Mouse (Mus musculus) left cerebral cortex, adult 2 months (tissue): ENCODE data around the gene Crim1. TPM values are rescaled to one million over a fixed set of nuclear protein-coding genes. Genes with fewer than 3 reads are reported as not detected.

Source experiments
- DNase-seq, 2 experiments: peaks; one replicate each; pipeline ENCODE4 v3.0.0; 2021 to 2022; ENCODE audit warnings: low spot score in 2 of 2, mixed read lengths in 1 of 2; ENCODE audit errors: extremely low spot score in 1 of 2
- H3K27ac ChIP-seq: fragments of 200-600 bp; 2 replicates; pipeline ENCODE4 v1.8.1; 2022
- H3K4me3 ChIP-seq: fragments of 200-600 bp; 2 replicates; pipeline ENCODE4 v1.8.1; 2022
- CTCF ChIP-seq: fragments of 200-600 bp; IDR thresholded peaks from 2 replicates; pipeline ENCODE4 v1.8.1; 2022; ENCODE audit warnings: antibody characterized with exemption, mild to moderate bottlenecking, moderate library complexity
- intact Hi-C: fragments of 180-260 bp; cut with DNase I; formaldehyde crosslinking; loops from one replicate; pipeline ENCODE4 v1.15.1; 2025
- total RNA-seq, 2 experiments: library from RNA; stranded (reverse); gene quantifications; 2 replicates each; pipeline ENCODE4 v1.2.3; 2021

Gene Crim1
- total RNA-seq, 2 experiments from 2014 or later = 83.3 to 93.1 TPM

DNA sequence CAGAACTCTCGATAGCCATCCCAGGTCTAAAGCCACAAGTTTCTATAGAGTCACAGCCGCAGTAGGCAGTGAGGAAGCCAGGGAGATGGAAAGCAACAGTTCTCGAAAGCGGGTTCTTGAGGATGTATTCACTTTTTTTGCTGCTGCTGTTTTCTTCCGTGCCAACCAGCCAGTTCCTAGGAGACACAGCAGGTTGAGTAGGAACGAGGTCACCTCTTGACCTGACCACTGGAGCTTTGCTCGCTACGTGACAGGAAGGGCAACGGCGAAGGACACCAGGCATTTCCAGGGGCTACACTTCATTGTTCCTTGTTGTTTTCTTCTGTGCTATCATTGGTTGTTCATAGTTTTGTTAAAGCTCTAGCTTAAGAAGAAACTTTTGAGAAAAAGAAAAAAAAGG is 174.7 kb downstream of the Crim1 start:
- no peak for DNase-seq
- no peak for TF ChIP-seq CTCF
- no peak overlapping the region for H3K4me3 ChIP-seq
- intact Hi-C loops = no loop called here
- H3K27ac ChIP-seq = no peak overlapping the region

DNA sequence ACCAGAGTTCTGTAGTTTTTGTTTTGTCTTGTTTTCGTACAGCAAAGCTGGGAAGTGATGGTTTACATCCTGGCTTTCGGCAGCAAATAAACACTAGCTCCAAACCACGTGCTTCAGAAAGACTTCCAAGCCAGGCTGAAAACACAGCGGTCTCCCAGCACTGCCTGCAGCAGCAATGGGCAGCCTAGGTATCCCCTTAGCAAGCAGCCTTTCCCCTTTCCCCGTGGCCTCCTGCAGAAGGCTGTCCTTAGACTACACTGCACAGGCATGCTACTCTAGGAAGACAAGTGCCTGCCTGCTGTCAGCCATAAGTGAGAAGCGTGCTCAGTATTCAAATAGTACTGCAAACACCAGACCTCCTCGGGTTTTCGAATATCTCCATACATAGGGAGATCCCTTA is 176.5 kb downstream of the Crim1 start:
- intact Hi-C loops = no loop called here
- no peak for TF ChIP-seq CTCF
- Histone ChIP-seq H3K27ac (no peak overlapping the region), H3K4me3 (no peak overlapping the region)
- DNase-seq = no peak

DNA sequence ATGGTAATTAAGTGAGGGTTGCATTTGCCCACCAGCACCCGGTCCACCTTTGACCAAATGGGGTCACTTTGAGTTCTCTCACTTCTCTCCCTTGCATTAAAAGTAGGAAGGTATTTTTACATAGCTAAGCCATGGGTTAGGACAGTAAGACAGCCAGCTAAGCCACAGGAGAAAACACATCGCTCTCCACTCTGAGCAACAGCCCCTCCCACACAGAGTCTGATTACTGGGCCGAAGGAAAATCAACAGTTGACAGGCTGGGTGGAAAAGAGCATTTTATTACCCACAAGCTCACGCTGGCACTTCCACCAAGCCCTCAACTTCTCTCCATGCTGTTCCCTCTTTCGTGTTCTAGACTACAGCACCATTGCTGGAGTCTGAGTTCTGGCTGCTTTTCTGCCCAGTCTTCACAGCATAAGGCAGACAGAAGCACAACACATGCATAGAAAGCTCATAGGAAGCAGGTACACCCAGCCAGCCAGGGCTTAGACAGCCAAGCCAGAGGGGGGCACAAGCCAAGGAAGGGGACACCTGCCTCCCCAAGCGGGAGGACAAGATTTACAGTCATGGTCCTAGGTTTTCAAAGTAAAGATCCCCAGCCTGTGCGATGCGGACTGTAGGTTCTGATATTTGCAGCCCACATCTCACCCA is 179.2 kb downstream of the Crim1 start:
- intact Hi-C loops = no loop called here
- Histone ChIP-seq H3K27ac (no peak overlapping the region), H3K4me3 (no peak overlapping the region)
- DNase-seq = no peak
- TF ChIP-seq CTCF = no peak

DNA sequence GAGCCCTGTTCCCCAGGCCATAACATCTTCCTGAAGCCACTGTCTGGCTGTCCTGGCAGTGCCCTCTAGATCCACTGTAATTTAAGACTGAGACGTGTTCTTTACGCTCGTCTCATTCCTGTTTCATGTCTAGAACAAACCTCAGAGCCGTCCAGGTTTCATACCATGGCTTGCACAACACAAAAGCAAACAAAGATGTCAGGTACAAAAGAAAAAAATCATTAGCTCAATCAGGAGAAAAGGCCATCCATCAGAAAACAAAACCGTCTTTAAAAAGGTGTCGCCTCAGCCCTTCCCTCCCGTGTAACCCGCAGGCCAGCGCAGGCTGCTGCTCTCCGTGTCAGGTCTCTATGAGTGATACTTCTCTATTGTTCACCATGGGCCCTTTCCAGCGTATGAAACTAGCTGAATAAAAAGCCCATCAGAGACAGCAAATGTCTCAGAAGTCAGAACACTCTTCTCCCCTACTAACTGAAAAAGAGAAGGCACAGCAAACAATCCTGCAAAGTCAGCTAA is 179.7 kb downstream of the Crim1 start:
- intact Hi-C loops = no loop called here

DNA sequence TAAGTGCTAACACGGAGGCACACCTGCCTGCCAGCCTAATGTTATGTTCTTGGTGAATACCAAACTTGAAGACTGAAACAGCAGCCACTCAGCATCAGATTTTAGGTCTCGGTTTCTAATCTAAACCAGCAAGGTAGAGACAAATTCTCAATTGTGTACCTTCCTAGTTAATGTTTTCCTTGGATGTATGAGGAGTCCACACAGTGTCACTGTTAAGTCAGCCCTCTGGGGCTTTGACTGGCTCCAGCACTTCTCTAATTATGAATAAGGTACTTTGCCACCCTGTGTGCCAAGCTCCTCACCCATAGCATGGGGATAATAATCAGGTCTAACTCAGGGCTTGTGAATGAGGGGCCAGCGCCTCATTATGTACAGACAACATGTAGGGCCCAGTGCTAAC is 182.3 kb downstream of the Crim1 start:
- no peak for TF ChIP-seq CTCF

More for the DNA sequence above, 179.7 kb downstream of the Crim1 start:
- DNase-seq = no peak
- Histone ChIP-seq H3K27ac (no peak overlapping the region), H3K4me3 (no peak overlapping the region)
- no peak for TF ChIP-seq CTCF

DNA sequence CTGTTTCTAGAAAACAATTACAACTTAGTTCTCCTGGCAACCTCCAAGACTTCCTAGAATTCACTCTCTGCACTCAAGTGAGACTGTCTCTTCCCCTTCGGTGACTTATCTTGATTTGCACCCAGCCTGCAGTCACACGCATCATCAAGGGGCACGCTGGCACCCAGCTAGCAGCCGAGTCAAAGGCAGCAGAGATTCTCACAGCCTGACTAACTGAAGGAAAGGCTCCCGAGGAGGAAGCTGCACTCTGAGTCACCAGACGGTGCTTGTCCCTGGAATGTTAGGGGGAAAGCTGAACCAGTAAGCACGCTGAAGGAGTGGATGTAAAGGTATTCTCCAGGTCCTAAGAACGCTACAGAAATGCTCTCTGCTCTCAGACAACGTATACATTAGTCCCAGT is 187.6 kb downstream of the Crim1 start:
- DNase-seq = no peak
- Histone ChIP-seq H3K27ac (no peak overlapping the region), H3K4me3 (no peak overlapping the region)
- no peak for TF ChIP-seq CTCF
- intact Hi-C loops = no loop called here

More for the DNA sequence above, 182.3 kb downstream of the Crim1 start:
- intact Hi-C loops = no loop called here
- no peak for DNase-seq
- Histone ChIP-seq H3K4me3 (no peak overlapping the region), H3K27ac (no peak overlapping the region)

GRCm38 (mm10) chr17:78388101-78388847 is 188.2 kb downstream of the Crim1 start:
- no peak for TF ChIP-seq CTCF
- intact Hi-C loops = no loop called here
- Histone ChIP-seq H3K4me3 (no peak overlapping the region), H3K27ac (no peak overlapping the region)
- no peak for DNase-seq

- DNase-seq = no peak
- TF ChIP-seq CTCF = no peak
- H3K4me3 ChIP-seq = no peak overlapping the region
- H3K27ac ChIP-seq = no peak overlapping the region
- intact Hi-C loops = no loop called here
Measured at GRCm38 (mm10) chr17:78389573-78389972, 189.5 kb downstream of the Crim1 start.

DNA sequence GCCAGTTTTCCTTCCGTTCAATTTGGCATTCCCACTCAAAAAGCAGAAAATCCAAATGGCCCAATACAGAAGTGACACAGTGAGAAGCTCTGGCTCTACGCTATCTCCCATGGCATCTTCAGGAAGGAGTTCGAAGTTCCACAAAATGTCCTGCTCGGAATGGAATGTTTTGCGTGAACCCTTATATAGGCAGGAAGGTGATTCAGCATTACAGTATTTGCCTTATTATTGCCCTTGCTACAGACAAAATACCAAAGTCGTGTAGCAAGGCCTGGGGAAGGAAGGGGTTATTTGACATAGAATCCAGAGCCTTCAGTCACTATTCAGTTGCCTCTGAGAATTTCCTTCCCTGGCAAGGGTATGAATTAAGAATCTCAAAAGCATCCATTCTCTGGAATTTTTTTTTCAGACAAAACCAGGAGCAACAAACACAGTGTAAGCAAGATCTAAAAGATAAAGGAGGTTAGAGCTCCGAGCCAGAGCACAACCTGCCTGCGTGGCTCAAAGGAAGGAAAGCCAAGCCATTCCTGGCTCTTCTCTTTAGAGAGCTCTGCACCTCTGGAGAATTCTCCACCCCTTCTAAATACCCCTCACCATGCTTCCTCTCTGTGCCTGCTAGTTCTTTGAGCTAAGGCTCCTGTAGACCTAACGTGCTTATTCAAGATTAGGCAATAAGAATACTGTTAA is 192.5 kb downstream of the Crim1 start:
- H3K27ac ChIP-seq = no peak overlapping the region
- no peak for DNase-seq
- H3K4me3 ChIP-seq = no peak overlapping the region
- intact Hi-C loops = no loop called here
- no peak for TF ChIP-seq CTCF

- peak; percentile 37 to 61 for DNase-seq
- no peak overlapping the region for H3K4me3 ChIP-seq
- peak overlapping the region; percentile 22 for H3K27ac ChIP-seq
- intact Hi-C loops = no loop called here
- TF ChIP-seq CTCF = no peak
Measured at GRCm38 (mm10) chr17:78400130-78400840, 200.2 kb downstream of the Crim1 start.

- DNase-seq = no peak
- TF ChIP-seq CTCF = no peak
- no peak overlapping the region; the same call in 1 of the 2 replicates for H3K27ac ChIP-seq
- no peak overlapping the region for H3K4me3 ChIP-seq
- intact Hi-C loops = no loop called here
Measured at GRCm38 (mm10) chr17:78401311-78401710, 201.3 kb downstream of the Crim1 start.
